Mouse (Mus musculus): ENCODE measurements around the gene Sv2b. TPM values are rescaled to one million over a fixed set of nuclear protein-coding genes. Genes with fewer than 3 reads are reported as not detected.

Gene Sv2b
- polyA plus RNA-seq, 1 experiment from 2014 or later = 0.46 TPM

- H3K4me2 ChIP-seq (replicated peaks; ENCODE audit: low read depth) = peak overlapping the region; percentile 68; the same call in 1 of the 2 replicates
- H3K4me1 ChIP-seq (replicated peaks; ENCODE audit: control insufficient read depth, insufficient read depth, low read length) = no peaks in the 10 kb centered on the region
- no peaks in the 10 kb centered on the region for H3K9me3 ChIP-seq (ENCODE audit: control insufficient read depth)
- no peak overlapping the region for H3K9ac ChIP-seq (ENCODE audit: low read depth, low read length)
- WGBS = 66% methylated on average over 8 of the region's 8 CpGs
- H3K4me3 ChIP-seq (ENCODE audit: low read depth, low read length) = no peak overlapping the region
- H3K27me3 ChIP-seq (replicated peaks; ENCODE audit: control insufficient read depth, insufficient read depth, low read length) = peaks cover 25% of the 10 kb centered on the region
- H3K27ac ChIP-seq (ENCODE audit: low read depth, low read length) = no peak overlapping the region
- ATAC-seq = 0 out of 2 replicates have a peak, but pooled peaks have one; percentile 16
- no peaks in the 10 kb centered on the region for H3K36me3 ChIP-seq (ENCODE audit: control insufficient read depth, insufficient read depth)
- no peak for TF ChIP-seq CTCF (IDR thresholded peaks at IDR 0.05; ENCODE audit: low read depth)
Observed at GRCm38 (mm10) chr7:75309570-75309969, 508 bp upstream of the Sv2b start.

- Histone ChIP-seq H3K9me3 (ENCODE audit: control insufficient read depth) (no peaks in the 10 kb centered on the region), H3K9ac (ENCODE audit: low read depth, low read length) (no peak overlapping the region), H3K36me3 (ENCODE audit: control insufficient read depth, insufficient read depth) (no peaks in the 10 kb centered on the region), H3K27me3 (replicated peaks; ENCODE audit: control insufficient read depth, insufficient read depth, low read length) (peaks cover 25% of the 10 kb centered on the region), H3K4me2 (replicated peaks; ENCODE audit: low read depth) (peak overlapping the region; percentile 68), H3K27ac (ENCODE audit: low read depth, low read length) (no peak overlapping the region), H3K4me1 (replicated peaks; ENCODE audit: control insufficient read depth, insufficient read depth, low read length) (no peaks in the 10 kb centered on the region), H3K4me3 (ENCODE audit: low read depth, low read length) (peak overlapping the region; percentile 37)
- TF ChIP-seq CTCF (IDR thresholded peaks at IDR 0.05; ENCODE audit: low read depth) = no peak
- WGBS = 8% methylated on average over 8 of the region's 8 CpGs
- no peak for ATAC-seq
Observed at GRCm38 (mm10) chr7:75308140-75308456, 964 bp downstream of the Sv2b start.

- no peak overlapping the region for H3K4me3 ChIP-seq (ENCODE audit: low read depth, low read length)
- no peak overlapping the region; the same call in 1 of the 2 replicates for H3K4me2 ChIP-seq (replicated peaks; ENCODE audit: low read depth)
- TF ChIP-seq CTCF (IDR thresholded peaks at IDR 0.05; ENCODE audit: low read depth) = no peak
- H3K27me3 ChIP-seq (replicated peaks; ENCODE audit: control insufficient read depth, insufficient read depth, low read length) = peaks cover 25% of the 10 kb centered on the region
- H3K4me1 ChIP-seq (replicated peaks; ENCODE audit: control insufficient read depth, insufficient read depth, low read length) = no peaks in the 10 kb centered on the region
- ATAC-seq = no peak
- no peaks in the 10 kb centered on the region for H3K36me3 ChIP-seq (ENCODE audit: control insufficient read depth, insufficient read depth)
- no peak overlapping the region for H3K27ac ChIP-seq (ENCODE audit: low read depth, low read length)
- H3K9me3 ChIP-seq (ENCODE audit: control insufficient read depth) = no peaks in the 10 kb centered on the region
- no peak overlapping the region for H3K9ac ChIP-seq (ENCODE audit: low read depth, low read length)
- WGBS = 53% methylated on average over 8 of the region's 8 CpGs
Observed at GRCm38 (mm10) chr7:75307570-75308087, 1.4 kb downstream of the Sv2b start.

- H3K36me3 ChIP-seq (ENCODE audit: control insufficient read depth, insufficient read depth) = no peaks in the 10 kb centered on the region
- ATAC-seq = no peak
- 65% methylated on average over 9 of the region's 9 CpGs for WGBS
- no peak overlapping the region for H3K27ac ChIP-seq (ENCODE audit: low read depth, low read length)
- H3K4me2 ChIP-seq (replicated peaks; ENCODE audit: low read depth) = no peak overlapping the region
- TF ChIP-seq CTCF (IDR thresholded peaks at IDR 0.05; ENCODE audit: low read depth) = no peak
- no peak overlapping the region for H3K9ac ChIP-seq (ENCODE audit: low read depth, low read length)
- H3K4me3 ChIP-seq (ENCODE audit: low read depth, low read length) = no peak overlapping the region
- H3K4me1 ChIP-seq (replicated peaks; ENCODE audit: control insufficient read depth, insufficient read depth, low read length) = no peaks in the 10 kb centered on the region
- peaks cover 25% of the 10 kb centered on the region for H3K27me3 ChIP-seq (replicated peaks; ENCODE audit: control insufficient read depth, insufficient read depth, low read length)
- H3K9me3 ChIP-seq (ENCODE audit: control insufficient read depth) = no peaks in the 10 kb centered on the region
Observed at GRCm38 (mm10) chr7:75305901-75306465, 3.1 kb downstream of the Sv2b start.

- Histone ChIP-seq H3K4me2 (replicated peaks; ENCODE audit: low read depth) (no peak overlapping the region), H3K4me3 (ENCODE audit: low read depth, low read length) (no peak overlapping the region), H3K9ac (ENCODE audit: low read depth, low read length) (no peak overlapping the region), H3K27me3 (replicated peaks; ENCODE audit: control insufficient read depth, insufficient read depth, low read length) (peaks cover 9% of the 10 kb centered on the region), H3K9me3 (ENCODE audit: control insufficient read depth) (no peaks in the 10 kb centered on the region), H3K27ac (ENCODE audit: low read depth, low read length) (no peak overlapping the region), H3K4me1 (replicated peaks; ENCODE audit: control insufficient read depth, insufficient read depth, low read length) (no peaks in the 10 kb centered on the region), H3K36me3 (ENCODE audit: control insufficient read depth, insufficient read depth) (no peaks in the 10 kb centered on the region)
- no peak for ATAC-seq
- 73% methylated on average over 6 of the region's 6 CpGs for WGBS
- no peak for TF ChIP-seq CTCF (IDR thresholded peaks at IDR 0.05; ENCODE audit: low read depth)
Observed at GRCm38 (mm10) chr7:75302523-75303215, 6.4 kb downstream of the Sv2b start.

- Histone ChIP-seq H3K4me2 (replicated peaks; ENCODE audit: low read depth) (no peak overlapping the region), H3K9me3 (ENCODE audit: control insufficient read depth) (no peaks in the 10 kb centered on the region), H3K4me3 (ENCODE audit: low read depth, low read length) (no peak overlapping the region), H3K36me3 (ENCODE audit: control insufficient read depth, insufficient read depth) (no peaks in the 10 kb centered on the region), H3K27me3 (replicated peaks; ENCODE audit: control insufficient read depth, insufficient read depth, low read length) (no peaks in the 10 kb centered on the region), H3K9ac (ENCODE audit: low read depth, low read length) (no peak overlapping the region), H3K4me1 (replicated peaks; ENCODE audit: control insufficient read depth, insufficient read depth, low read length) (no peaks in the 10 kb centered on the region), H3K27ac (ENCODE audit: low read depth, low read length) (no peak overlapping the region)
- no peak for ATAC-seq
- TF ChIP-seq CTCF (IDR thresholded peaks at IDR 0.05; ENCODE audit: low read depth) = no peak
- 90% methylated on average over 4 of the region's 4 CpGs for WGBS
Observed at GRCm38 (mm10) chr7:75299245-75299644, 9.8 kb downstream of the Sv2b start.
